Mouse (Mus musculus) megakaryocyte, embryonic 14.5 days (primary cell): ENCODE results near the gene Mei1. TPM values are rescaled to one million over a fixed set of nuclear protein-coding genes. Genes with fewer than 3 reads are reported as not detected.

Source experiments
- H3K27me3 ChIP-seq: replicated peaks from 2 replicates; pipeline ENCODE3; 2012; ENCODE audit warnings: inconsistent platforms
- H3K36me3 ChIP-seq: replicated peaks from 2 replicates; pipeline ENCODE3; 2012; ENCODE audit warnings: low read length, inconsistent platforms, mixed read lengths
- H3K4me1 ChIP-seq: 2 replicates; pipeline ENCODE4 v1.6.1; 2012; ENCODE audit warnings: inconsistent platforms
- H3K4me3 ChIP-seq: replicated peaks from 2 replicates; pipeline ENCODE3; 2012; ENCODE audit warnings: moderate library complexity, mild to moderate bottlenecking, inconsistent platforms
- H3K9me3 ChIP-seq: 2 replicates; pipeline ENCODE4 v1.6.1; 2012; ENCODE audit warnings: inconsistent platforms
- FLI1 ChIP-seq: IDR thresholded peaks from 2 replicates; pipeline ENCODE4 v1.6.1; 2012; ENCODE audit warnings: low read length, inconsistent platforms, mixed read lengths
- GATA1 ChIP-seq: IDR thresholded peaks from 3 replicates; pipeline ENCODE4 v1.6.1; 2012; ENCODE audit warnings: mixed read lengths, low read length, inconsistent platforms, borderline replicate concordance
- polyA plus RNA-seq: library from polyadenylated mRNA; stranded (reverse); fragments of >175 nt; gene quantifications from 2 replicates; pipeline ENCODE4 v1.2.3, GENCODE M21; 2012; ENCODE audit warnings: low replicate concordance; ENCODE audit not compliant: insufficient read depth

Mei1 gene
- polyA plus RNA-seq, 1 experiment: not detected

DNA sequence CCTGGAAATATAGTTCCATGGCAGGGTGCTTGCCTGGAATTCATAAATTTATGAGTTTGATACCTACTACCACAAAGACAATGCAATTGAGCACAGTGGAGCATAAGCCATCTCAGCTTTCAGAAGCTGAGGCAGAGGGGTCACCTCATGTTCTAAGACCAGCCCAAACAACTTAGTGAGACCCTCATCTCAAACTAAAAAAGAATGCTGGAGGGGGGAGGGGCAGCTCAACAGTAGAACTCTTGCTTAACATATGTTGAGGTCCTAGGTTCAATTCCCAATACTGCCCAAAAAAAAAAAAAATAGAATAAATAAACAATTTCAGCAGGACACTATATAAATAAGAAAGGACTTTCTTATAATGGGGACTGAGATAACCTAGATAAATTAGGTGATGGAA lies 80.2 kb downstream of the Mei1 start:
- no peak overlapping the region for H3K4me3 ChIP-seq
- peaks cover 81% of the 10 kb centered on the region for H3K4me1 ChIP-seq
- peaks cover 52% of the 10 kb centered on the region for H3K36me3 ChIP-seq
- no peaks in the 10 kb centered on the region for H3K27me3 ChIP-seq
- TF ChIP-seq FLI1: no peak
- no peak for TF ChIP-seq GATA1
- H3K9me3 ChIP-seq: no peaks in the 10 kb centered on the region

DNA sequence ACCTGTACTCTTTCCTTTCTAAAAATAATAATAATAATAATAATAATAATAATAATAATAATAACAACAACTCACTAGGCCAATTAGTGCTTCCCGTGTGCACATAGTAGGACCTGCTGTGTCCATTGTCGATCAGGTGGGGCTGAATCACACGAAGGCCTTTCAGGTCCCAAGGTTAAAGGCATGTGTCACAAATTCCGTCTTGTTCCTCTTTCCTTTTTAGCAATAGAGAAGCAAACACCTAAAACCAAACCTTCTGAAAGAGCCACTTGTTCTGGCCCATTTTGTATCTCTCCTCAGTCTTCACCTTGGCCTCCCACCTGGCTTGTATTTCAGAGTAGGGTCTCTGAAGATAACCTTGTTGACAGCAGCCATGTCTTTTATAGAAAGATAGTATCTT lies 81.4 kb downstream of the Mei1 start:
- TF ChIP-seq FLI1: no peak
- no peak for TF ChIP-seq GATA1
- Histone ChIP-seq H3K36me3 (peaks cover 54% of the 10 kb centered on the region), H3K9me3 (no peaks in the 10 kb centered on the region), H3K4me3 (no peak overlapping the region), H3K27me3 (no peaks in the 10 kb centered on the region), H3K4me1 (peaks cover 81% of the 10 kb centered on the region)

GRCm38 (mm10) chr15:82152022-82152421 lies 82.2 kb downstream of the Mei1 start:
- peaks cover 83% of the 10 kb centered on the region for H3K4me1 ChIP-seq
- no peak for TF ChIP-seq GATA1
- no peak for TF ChIP-seq FLI1
- no peaks in the 10 kb centered on the region for H3K27me3 ChIP-seq
- H3K9me3 ChIP-seq: no peaks in the 10 kb centered on the region
- peak overlapping the region; percentile 21 for H3K4me3 ChIP-seq
- H3K36me3 ChIP-seq: peaks cover 58% of the 10 kb centered on the region

GRCm38 (mm10) chr15:82152435-82152834 lies 82.6 kb downstream of the Mei1 start:
- no peak for TF ChIP-seq FLI1
- H3K36me3 ChIP-seq: peaks cover 61% of the 10 kb centered on the region
- no peaks in the 10 kb centered on the region for H3K27me3 ChIP-seq
- peaks cover 87% of the 10 kb centered on the region for H3K4me1 ChIP-seq
- H3K9me3 ChIP-seq: no peaks in the 10 kb centered on the region
- H3K4me3 ChIP-seq: peak overlapping the region; percentile 21

DNA sequence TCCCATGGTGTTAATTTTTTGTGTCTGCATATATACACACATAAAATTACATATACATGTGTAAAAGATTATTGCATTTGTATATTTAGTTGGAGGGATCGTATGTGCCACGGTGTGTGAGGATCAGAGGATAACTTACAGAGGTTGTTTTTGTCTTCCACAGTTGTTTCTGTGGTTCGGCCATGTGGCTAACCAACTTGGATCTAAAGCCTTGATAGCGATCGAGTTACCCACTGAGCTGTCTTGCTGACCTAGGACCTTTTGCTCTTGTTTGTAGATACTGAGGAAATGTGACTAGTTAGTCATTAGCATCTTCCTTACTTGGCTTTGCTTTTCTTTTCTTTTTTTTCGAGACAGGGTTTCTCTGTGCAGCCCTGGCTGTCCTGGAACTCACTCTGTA lies 86.5 kb downstream of the Mei1 start:
- TF ChIP-seq FLI1 (no peak), GATA1 (no peak)
- Histone ChIP-seq H3K9me3 (no peaks in the 10 kb centered on the region), H3K27me3 (no peaks in the 10 kb centered on the region), H3K36me3 (peaks cover 77% of the 10 kb centered on the region), H3K4me1 (peaks cover 99% of the 10 kb centered on the region), H3K4me3 (no peak overlapping the region)

DNA sequence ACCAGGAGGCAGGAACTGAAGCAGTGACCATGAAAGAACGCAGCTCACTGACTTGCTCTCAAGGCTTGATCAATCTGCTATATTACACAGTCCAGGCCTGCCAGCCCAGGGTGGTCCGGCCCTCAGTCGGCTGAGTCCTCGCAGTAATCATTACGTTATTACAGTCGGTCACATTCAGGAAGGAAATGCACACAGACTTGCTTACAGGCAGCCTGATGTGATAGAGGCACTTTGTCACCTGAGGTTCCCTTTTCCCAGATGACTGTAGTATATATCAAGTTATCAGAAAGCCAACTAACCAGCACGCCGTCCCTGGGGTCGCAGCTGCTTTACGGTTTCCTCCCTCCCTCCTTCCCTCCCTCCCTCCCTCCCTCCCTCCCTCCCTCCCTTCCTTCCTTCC lies 87.1 kb downstream of the Mei1 start:
- Histone ChIP-seq H3K9me3 (no peaks in the 10 kb centered on the region), H3K4me1 (peaks cover 100% of the 10 kb centered on the region), H3K27me3 (no peaks in the 10 kb centered on the region), H3K36me3 (peaks cover 77% of the 10 kb centered on the region), H3K4me3 (peak overlapping the region; percentile 15)
- TF ChIP-seq FLI1 (no peak), GATA1 (no peak)

DNA sequence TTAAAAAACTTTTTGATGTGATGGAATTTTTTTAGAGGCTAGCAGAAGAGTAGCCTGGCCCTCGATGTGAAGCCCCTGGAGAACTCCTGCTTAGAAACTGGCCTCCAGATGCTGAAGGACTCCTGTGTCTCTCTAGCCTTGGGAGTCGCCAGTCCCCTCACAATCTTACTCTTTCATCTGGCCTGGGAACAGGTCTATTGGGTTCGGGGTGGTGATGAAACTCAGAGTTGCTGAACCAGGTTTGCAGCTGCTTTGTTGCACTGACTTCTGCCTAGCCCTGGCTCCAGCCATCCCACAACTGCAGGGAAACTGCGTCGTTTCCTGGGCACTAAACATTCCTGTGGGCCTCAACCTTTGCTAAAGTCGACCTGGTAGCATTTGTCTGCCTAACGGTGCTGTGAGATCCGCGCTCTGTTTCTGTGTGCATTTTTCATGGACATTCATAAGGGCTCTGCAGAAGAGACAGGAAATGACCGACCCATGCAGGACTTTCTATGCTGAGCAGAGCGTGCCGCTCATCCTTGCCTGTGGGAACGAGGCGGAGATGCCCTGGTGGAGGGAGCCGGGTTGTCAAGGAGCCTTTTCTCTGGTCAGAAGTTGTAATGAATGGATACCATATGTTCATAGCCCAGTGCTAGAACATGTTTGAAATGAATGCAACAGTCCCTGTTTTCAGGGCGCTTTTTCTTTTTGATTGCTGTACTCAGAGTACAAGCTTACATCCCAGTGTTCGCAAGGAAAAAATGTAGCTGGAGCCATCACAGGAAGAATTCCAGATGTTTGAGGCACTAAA lies 88.6 kb downstream of the Mei1 start:
- TF ChIP-seq FLI1 (no peak), GATA1 (no peak)
- peaks cover 69% of the 10 kb centered on the region for H3K36me3 ChIP-seq
- no peak overlapping the region for H3K4me3 ChIP-seq
- no peaks in the 10 kb centered on the region for H3K27me3 ChIP-seq
- H3K4me1 ChIP-seq: peaks cover 100% of the 10 kb centered on the region
- H3K9me3 ChIP-seq: no peaks in the 10 kb centered on the region

- peak overlapping the region; percentile 60 for H3K4me3 ChIP-seq
- H3K9me3 ChIP-seq: no peaks in the 10 kb centered on the region
- peaks cover 63% of the 10 kb centered on the region for H3K36me3 ChIP-seq
- no peak for TF ChIP-seq GATA1
- TF ChIP-seq FLI1: no peak
- peaks cover 100% of the 10 kb centered on the region for H3K4me1 ChIP-seq
- no peaks in the 10 kb centered on the region for H3K27me3 ChIP-seq
Observed at GRCm38 (mm10) chr15:82159471-82159870, 89.7 kb downstream of the Mei1 start.

GRCm38 (mm10) chr15:82160731-82161640 lies 91.2 kb downstream of the Mei1 start:
- Histone ChIP-seq H3K9me3 (no peaks in the 10 kb centered on the region), H3K27me3 (no peaks in the 10 kb centered on the region), H3K4me1 (peaks cover 100% of the 10 kb centered on the region), H3K36me3 (peaks cover 55% of the 10 kb centered on the region), H3K4me3 (peak overlapping the region; percentile 69)
- TF ChIP-seq FLI1 (no peak), GATA1 (no peak)
